Mouse (Mus musculus) liver, embryonic 13.5 days (tissue): Measurements from ENCODE around the gene Leo1. TPM values are rescaled to one million over a fixed set of nuclear protein-coding genes. Genes with fewer than 3 reads are reported as not detected.

Source experiments
- ATAC-seq: fragments of 200-750 bp; cut with Nextera tagmentation; 2 replicates; pipeline ENCODE4 v1.8.0; 2017; ENCODE audit warnings: low read depth, mild to moderate bottlenecking, moderate number of reproducible peaks, moderate library complexity
- DNase-seq: peaks from one replicate; pipeline ENCODE4 v3.0.0; 2022
- H3K27ac ChIP-seq: fragments of 300-500 bp; sonication (generic); 2 replicates; pipeline ENCODE4 v1.5.1; 2015; ENCODE audit warnings: moderate library complexity, mild to moderate bottlenecking, inconsistent platforms
- H3K27me3 ChIP-seq: fragments of 300-500 bp; sonication (generic); 2 replicates; pipeline ENCODE4 v1.6.1; 2015; ENCODE audit warnings: mild to moderate bottlenecking, inconsistent platforms
- H3K36me3 ChIP-seq: fragments of 300-500 bp; sonication (generic); 2 replicates; pipeline ENCODE4 v1.6.1; 2015; ENCODE audit warnings: mild to moderate bottlenecking, inconsistent platforms
- H3K4me1 ChIP-seq: fragments of 300-500 bp; sonication (generic); replicated peaks from 2 replicates; pipeline ENCODE4 v1.6.1; 2015; ENCODE audit warnings: inconsistent platforms
- H3K4me2 ChIP-seq: fragments of 300-500 bp; sonication (generic); 2 replicates; pipeline ENCODE4 v1.6.1; 2015; ENCODE audit warnings: inconsistent platforms, mild to moderate bottlenecking, moderate library complexity
- H3K4me3 ChIP-seq: fragments of 300-500 bp; sonication (generic); replicated peaks from 2 replicates; pipeline ENCODE4 v1.5.1; 2015; ENCODE audit warnings: mild to moderate bottlenecking, inconsistent platforms
- H3K9ac ChIP-seq: fragments of 300-500 bp; sonication (generic); 2 replicates; pipeline ENCODE4 v1.6.1; 2015; ENCODE audit warnings: mild to moderate bottlenecking, inconsistent platforms
- H3K9me3 ChIP-seq: fragments of 300-500 bp; sonication (generic); replicated peaks from 2 replicates; pipeline ENCODE4 v1.6.1; 2016; ENCODE audit warnings: inconsistent platforms
- WGBS: fragments of 180-500 bp; shearing (Covaris S2); methylation state at CpG from one replicate; pipeline ENCODE4 v1.1.7; 2015; ENCODE audit not compliant: insufficient replicate concordance; 5-methylcytosine and 5-hydroxymethylcytosine counted together
- polyA plus RNA-seq: library from polyadenylated mRNA; unstranded; fragments of >200 nt; fragmentation: Nextera tagmentation; extraction: Ambion mirVana; gene quantifications from 2 replicates; pipeline ENCODE4 v1.2.1, GENCODE M21; 2015

Gene Leo1
- polyA plus RNA-seq, 1 experiment from 2014 or later = 18.9 TPM

GRCm38 (mm10) chr9:75427366-75428273, 13.7 kb upstream of the Leo1 start:
- WGBS = 56% methylated on average over 9 of the region's 9 CpGs

DNA sequence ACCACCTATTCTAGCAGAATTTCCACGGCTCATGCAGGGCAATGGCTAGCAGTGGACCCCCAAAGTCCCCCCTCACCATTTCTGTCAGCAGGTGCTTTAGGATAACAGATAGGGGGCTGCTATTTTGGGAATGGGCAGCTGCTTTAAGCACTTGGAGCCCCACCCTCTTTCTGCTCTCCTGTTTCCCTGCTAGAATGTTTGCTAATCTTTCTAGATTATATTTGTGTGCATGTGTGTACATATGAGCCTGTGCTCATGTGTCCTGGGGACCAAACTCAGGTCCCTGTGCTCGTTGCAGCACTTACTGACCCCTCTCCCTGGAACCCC, 13.1 kb upstream of the Leo1 start:
- no peak overlapping the region for H3K4me2 ChIP-seq
- no peaks in the 10 kb centered on the region for H3K27me3 ChIP-seq
- 48% methylated on average over 2 of the region's 2 CpGs for WGBS
- H3K27ac ChIP-seq = no peak overlapping the region
- no peaks in the 10 kb centered on the region for H3K9me3 ChIP-seq
- H3K4me3 ChIP-seq = no peak overlapping the region
- H3K36me3 ChIP-seq = no peaks in the 10 kb centered on the region
- ATAC-seq = no peak
- DNase-seq = no peak
- H3K4me1 ChIP-seq = peaks cover 18% of the 10 kb centered on the region
- no peak overlapping the region for H3K9ac ChIP-seq

More at GRCm38 (mm10) chr9:75427366-75428273, 13.7 kb upstream of the Leo1 start:
- DNase-seq (no peak), ATAC-seq (no peak)
- Histone ChIP-seq H3K4me3 (no peak overlapping the region), H3K9ac (no peak overlapping the region), H3K9me3 (no peaks in the 10 kb centered on the region), H3K27ac (no peak overlapping the region), H3K36me3 (no peaks in the 10 kb centered on the region), H3K27me3 (no peaks in the 10 kb centered on the region), H3K4me1 (peaks cover 18% of the 10 kb centered on the region), H3K4me2 (no peak overlapping the region)

- no peak overlapping the region for H3K27ac ChIP-seq
- H3K9me3 ChIP-seq = no peaks in the 10 kb centered on the region
- peaks cover 19% of the 10 kb centered on the region for H3K4me1 ChIP-seq
- no peak overlapping the region for H3K4me2 ChIP-seq
- no peaks in the 10 kb centered on the region for H3K27me3 ChIP-seq
- DNase-seq = no peak
- no peaks in the 10 kb centered on the region for H3K36me3 ChIP-seq
- no peak for ATAC-seq
- 31% methylated on average over 2 of the region's 2 CpGs for WGBS
- H3K9ac ChIP-seq = no peak overlapping the region
- H3K4me3 ChIP-seq = no peak overlapping the region
Observed at GRCm38 (mm10) chr9:75429040-75429439, 12.3 kb upstream of the Leo1 start.

- H3K4me1 ChIP-seq = peaks cover 25% of the 10 kb centered on the region
- ATAC-seq (no peak), DNase-seq (no peak)
- H3K27ac ChIP-seq = no peak overlapping the region
- no peaks in the 10 kb centered on the region for H3K36me3 ChIP-seq
- H3K9ac ChIP-seq = no peak overlapping the region
- WGBS = 66% methylated on average over 1 of the region's 1 CpGs
- no peaks in the 10 kb centered on the region for H3K27me3 ChIP-seq
- H3K4me3 ChIP-seq = no peak overlapping the region
- no peak overlapping the region for H3K4me2 ChIP-seq
- H3K9me3 ChIP-seq = no peaks in the 10 kb centered on the region
Observed at GRCm38 (mm10) chr9:75429657-75430056, 11.7 kb upstream of the Leo1 start.

GRCm38 (mm10) chr9:75430822-75431621, 10.3 kb upstream of the Leo1 start:
- Histone ChIP-seq H3K9me3 (no peaks in the 10 kb centered on the region), H3K4me1 (peaks cover 32% of the 10 kb centered on the region), H3K27ac (peak overlapping the region; percentile 13; the same call in 1 of the 2 replicates), H3K4me2 (no peak overlapping the region), H3K27me3 (no peaks in the 10 kb centered on the region), H3K36me3 (no peaks in the 10 kb centered on the region), H3K9ac (no peak overlapping the region), H3K4me3 (no peak overlapping the region)
- ATAC-seq (peak; percentile 75), DNase-seq (peak; percentile 33)
- 48% methylated on average over 16 of the region's 16 CpGs for WGBS

- ATAC-seq = no peak
- Histone ChIP-seq H3K4me1 (peaks cover 29% of the 10 kb centered on the region), H3K4me3 (no peak overlapping the region), H3K36me3 (no peaks in the 10 kb centered on the region), H3K4me2 (no peak overlapping the region), H3K9me3 (no peaks in the 10 kb centered on the region), H3K27me3 (no peaks in the 10 kb centered on the region), H3K9ac (no peak overlapping the region), H3K27ac (no peak overlapping the region)
- DNase-seq = no peak
- 70% methylated on average over 3 of the region's 3 CpGs for WGBS
Observed at GRCm38 (mm10) chr9:75432694-75433093, 8.6 kb upstream of the Leo1 start.

- Histone ChIP-seq H3K27me3 (no peaks in the 10 kb centered on the region), H3K27ac (no peak overlapping the region), H3K4me1 (peaks cover 29% of the 10 kb centered on the region), H3K9ac (no peak overlapping the region), H3K36me3 (no peaks in the 10 kb centered on the region), H3K4me3 (no peak overlapping the region), H3K4me2 (no peak overlapping the region), H3K9me3 (no peaks in the 10 kb centered on the region)
- DNase-seq (no peak), ATAC-seq (peak; percentile 32; the same call in 1 of the 2 replicates)
- WGBS = 17% methylated on average over 7 of the region's 7 CpGs
Observed at GRCm38 (mm10) chr9:75434172-75434793, 7.0 kb upstream of the Leo1 start.

DNA sequence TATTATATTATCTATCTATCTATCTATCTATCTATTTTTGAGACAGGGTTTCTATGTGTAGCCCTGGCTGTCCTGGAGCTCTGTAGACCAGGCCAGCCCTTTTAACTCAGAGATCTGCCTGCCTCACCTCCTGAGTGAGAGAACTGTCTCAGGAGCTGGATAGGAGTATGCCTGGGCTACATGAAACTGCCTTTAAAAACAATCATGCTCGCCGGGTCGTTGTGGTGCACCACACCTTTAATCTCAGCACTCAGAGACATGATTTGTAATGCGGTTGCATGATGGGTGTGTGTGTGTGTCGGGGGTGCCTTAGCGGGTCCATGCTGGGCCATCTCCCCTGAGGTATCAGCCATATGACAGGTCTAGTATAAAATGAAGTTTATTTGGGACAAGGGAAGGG, 6.5 kb upstream of the Leo1 start:
- WGBS = 43% methylated on average over 6 of the region's 6 CpGs

DNA sequence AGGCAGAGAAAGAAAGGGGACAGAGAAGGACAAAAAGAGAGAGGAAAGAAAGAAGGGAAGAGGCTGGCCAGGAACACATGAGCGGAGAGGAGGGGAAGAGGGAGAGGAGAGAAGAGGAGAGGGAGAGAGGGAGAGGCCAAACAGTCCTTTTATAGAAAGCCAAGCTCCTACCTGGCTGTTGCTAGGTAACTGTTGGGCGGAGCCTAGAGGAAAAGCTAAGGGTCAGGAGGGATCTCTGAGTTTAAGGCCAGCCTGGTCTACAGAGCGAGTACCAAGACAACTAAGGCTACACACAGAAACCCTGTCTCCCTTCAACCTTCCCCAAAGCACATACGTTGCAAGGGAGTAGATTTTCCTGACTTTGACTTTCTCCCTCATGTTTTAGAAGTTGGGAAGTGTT, 6.0 kb upstream of the Leo1 start:
- H3K36me3 ChIP-seq = no peaks in the 10 kb centered on the region
- H3K4me3 ChIP-seq = no peak overlapping the region
- no peak overlapping the region for H3K9ac ChIP-seq
- no peak overlapping the region for H3K4me2 ChIP-seq
- no peak for DNase-seq
- H3K9me3 ChIP-seq = no peaks in the 10 kb centered on the region
- H3K27ac ChIP-seq = no peak overlapping the region
- no peak for ATAC-seq
- WGBS = 69% methylated on average over 4 of the region's 4 CpGs
- peaks cover 30% of the 10 kb centered on the region for H3K4me1 ChIP-seq
- no peaks in the 10 kb centered on the region for H3K27me3 ChIP-seq

More for the DNA sequence above, 6.5 kb upstream of the Leo1 start:
- no peaks in the 10 kb centered on the region for H3K27me3 ChIP-seq
- H3K4me1 ChIP-seq = peaks cover 29% of the 10 kb centered on the region
- H3K9ac ChIP-seq = no peak overlapping the region
- H3K4me2 ChIP-seq = no peak overlapping the region
- H3K36me3 ChIP-seq = no peaks in the 10 kb centered on the region
- no peak overlapping the region for H3K4me3 ChIP-seq
- DNase-seq (no peak), ATAC-seq (no peak)
- H3K9me3 ChIP-seq = no peaks in the 10 kb centered on the region
- H3K27ac ChIP-seq = no peak overlapping the region

- ATAC-seq = peak; percentile 32
- no peak overlapping the region for H3K4me3 ChIP-seq
Observed at GRCm38 (mm10) chr9:75435918-75436317, 5.4 kb upstream of the Leo1 start.

More at GRCm38 (mm10) chr9:75435918-75436317, 5.4 kb upstream of the Leo1 start:
- Histone ChIP-seq H3K9me3 (no peaks in the 10 kb centered on the region), H3K27ac (no peak overlapping the region), H3K4me2 (peak overlapping the region; percentile 17; the same call in 1 of the 2 replicates), H3K9ac (no peak overlapping the region), H3K4me1 (peaks cover 31% of the 10 kb centered on the region), H3K36me3 (no peaks in the 10 kb centered on the region), H3K27me3 (no peaks in the 10 kb centered on the region)
- DNase-seq = peak; percentile 20
- WGBS = 6% methylated on average over 12 of the region's 12 CpGs
